Mouse (Mus musculus) gastrocnemius, postnatal 25 days (tissue): Measurements from ENCODE around the gene Nxn. TPM values are rescaled to one million over a fixed set of nuclear protein-coding genes. Genes with fewer than 3 reads are reported as not detected.

Experiments
- DNase-seq: peaks from one replicate; pipeline ENCODE4 v3.0.0; 2022
- long read RNA-seq, 2 experiments: library from polyadenylated mRNA; stranded (forward); transcript quantifications; one replicate each; pipeline ENCODE4 v2.0.0; 2021
- total RNA-seq, 2 experiments: library from RNA; stranded (reverse); gene quantifications; 1 replicate in 1 of 2; 2 replicates in 1 of 2; pipeline ENCODE4 v1.2.3; 2021

Gene Nxn
- 10 to 100 TPM; 25.6 to 32.0 TPM for total RNA-seq
- long read RNA-seq, experiment 1, transcript Nxn-201 (8 exons, 2,755 nt) = major isoform, 35 of 48 reads
- long read RNA-seq, experiment 1, partial matches to known transcripts = 8 of 48 reads
- long read RNA-seq, experiment 1, other reads (novel, unspliced or antisense) = 3 of 48 reads
- long read RNA-seq, experiment 2, transcript Nxn-201 (8 exons, 2,755 nt) = major isoform, 33 of 46 reads
- long read RNA-seq, experiment 2, partial matches to known transcripts = 5 of 46 reads
- long read RNA-seq, experiment 2, other reads (novel, unspliced or antisense) = 7 of 46 reads

DNA sequence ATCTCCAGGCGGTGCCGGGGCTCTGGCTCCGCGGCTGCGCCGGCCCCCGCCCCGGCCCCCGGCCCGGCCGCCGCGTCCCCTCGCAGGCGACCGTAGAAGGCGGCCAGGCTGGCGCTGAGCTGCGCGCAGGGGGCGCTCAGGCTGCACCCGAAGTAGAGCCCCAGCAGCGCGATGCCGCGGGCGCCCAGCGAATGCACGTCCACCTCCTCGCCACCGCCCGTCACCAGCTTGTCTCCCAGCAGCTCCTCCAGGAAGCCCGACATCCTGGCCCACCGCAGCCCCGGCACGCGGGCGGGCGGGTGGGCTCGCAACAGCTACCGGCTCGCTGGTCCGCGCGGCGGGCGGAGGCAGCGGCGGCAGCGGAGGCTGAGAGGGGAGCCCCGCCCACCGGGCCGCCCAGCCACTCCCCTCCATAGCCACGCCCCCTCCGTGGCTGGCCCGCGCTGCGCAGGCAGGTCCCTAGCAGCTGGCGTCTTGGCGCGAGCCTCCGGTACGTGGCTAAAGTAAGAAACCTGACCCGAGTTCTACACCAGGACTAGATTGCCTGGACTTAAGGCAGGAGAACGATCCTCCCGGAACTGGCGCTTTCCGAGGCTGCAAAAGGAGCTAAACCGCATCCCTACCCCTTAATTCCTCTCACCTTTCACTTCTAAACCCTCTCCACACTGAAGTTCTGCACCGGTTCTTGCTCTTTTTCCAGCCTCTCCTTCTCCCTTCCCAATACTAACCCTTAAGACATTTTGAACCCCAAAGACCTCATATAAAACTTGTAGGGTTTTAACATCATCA lies at the start of gene Nxn:
Gene Nxn (minus strand): TSS at position 343 of the 789 bp plus-strand sequence.
- DNase-seq = peak; percentile 96

GRCm38 (mm10) chr11:76446251-76446650 lies 47.3 kb upstream of the Nxn start:
- DNase-seq = no peak

- no peak for DNase-seq
Measured at GRCm38 (mm10) chr11:76445459-76445858, 46.5 kb upstream of the Nxn start.

DNA sequence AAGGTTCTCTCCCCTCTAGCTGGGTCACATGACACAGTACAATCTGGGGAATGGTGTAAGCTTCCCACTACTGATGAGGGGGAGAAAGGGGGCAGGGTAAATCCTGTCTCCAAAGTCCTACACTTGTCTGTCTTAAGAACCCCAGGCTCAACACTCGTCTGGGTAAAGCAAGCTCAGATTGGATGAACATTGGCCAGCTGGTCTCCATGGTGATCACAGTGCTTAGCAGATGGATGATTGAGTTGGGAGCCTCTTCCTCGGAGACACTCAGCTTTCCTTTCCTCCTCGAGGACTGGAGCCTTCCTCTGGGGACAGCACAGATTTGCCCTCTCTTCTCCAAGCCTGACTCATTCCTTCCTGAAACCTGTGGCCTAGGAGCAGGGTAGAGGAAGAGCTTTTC lies 40.7 kb upstream of the Nxn start:
- DNase-seq = no peak

DNA sequence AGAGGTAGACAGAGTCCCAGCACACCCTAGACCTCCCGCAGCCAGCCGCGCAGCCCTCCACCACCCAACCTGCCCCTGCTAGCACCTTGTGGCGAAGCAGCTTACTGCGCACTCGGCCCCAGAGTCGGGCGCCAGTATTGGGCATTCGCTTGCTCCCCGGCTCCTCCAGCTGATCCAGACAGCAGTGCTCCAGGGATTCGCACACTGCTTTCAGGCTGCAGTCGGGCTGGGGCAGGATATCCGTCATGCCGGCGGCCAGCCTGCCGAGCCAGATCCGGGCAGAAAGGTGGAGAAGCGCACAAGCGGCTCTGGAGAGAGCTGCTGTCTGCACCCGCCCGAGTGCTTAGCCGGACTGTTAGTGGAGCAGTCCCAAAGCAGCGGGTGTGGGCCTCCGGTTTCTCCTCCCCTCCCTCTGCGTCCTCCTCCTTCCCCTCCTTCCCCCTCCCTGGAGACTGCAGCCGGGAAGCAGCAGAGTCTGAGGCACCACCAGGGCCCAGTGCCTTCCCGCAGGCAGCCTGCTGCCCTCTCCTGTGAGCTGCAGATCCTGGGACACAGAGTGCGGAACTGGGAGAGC lies 38.0 kb upstream of the Nxn start:
- peak; percentile 77 for DNase-seq

GRCm38 (mm10) chr11:76436009-76436408 lies 37.1 kb upstream of the Nxn start:
- peak; percentile 51 for DNase-seq

- DNase-seq = no peak
Measured at GRCm38 (mm10) chr11:76429966-76430631, 31.2 kb upstream of the Nxn start.

GRCm38 (mm10) chr11:76429556-76429955 lies 30.6 kb upstream of the Nxn start:
- peak; percentile 44 for DNase-seq

DNA sequence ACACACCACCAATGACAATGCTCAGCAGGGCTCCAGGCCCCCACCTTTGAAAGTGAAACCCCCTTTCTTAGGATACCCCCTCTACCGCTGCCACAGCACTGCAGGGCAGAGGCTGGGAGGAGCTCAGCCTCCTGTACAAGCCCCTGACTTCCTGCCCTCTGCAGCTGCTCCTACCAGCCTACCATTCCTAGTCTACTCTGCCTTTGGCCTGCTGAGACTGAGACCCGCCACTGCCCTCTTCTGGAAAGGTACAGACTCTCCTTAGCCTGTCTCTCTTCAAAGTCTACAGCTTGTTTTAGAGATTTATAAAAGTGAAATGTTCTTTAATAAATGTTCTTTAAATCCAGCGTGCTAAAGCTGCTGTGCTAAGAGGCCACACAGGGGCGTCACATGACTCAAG lies 30.1 kb upstream of the Nxn start:
- no peak for DNase-seq

DNA sequence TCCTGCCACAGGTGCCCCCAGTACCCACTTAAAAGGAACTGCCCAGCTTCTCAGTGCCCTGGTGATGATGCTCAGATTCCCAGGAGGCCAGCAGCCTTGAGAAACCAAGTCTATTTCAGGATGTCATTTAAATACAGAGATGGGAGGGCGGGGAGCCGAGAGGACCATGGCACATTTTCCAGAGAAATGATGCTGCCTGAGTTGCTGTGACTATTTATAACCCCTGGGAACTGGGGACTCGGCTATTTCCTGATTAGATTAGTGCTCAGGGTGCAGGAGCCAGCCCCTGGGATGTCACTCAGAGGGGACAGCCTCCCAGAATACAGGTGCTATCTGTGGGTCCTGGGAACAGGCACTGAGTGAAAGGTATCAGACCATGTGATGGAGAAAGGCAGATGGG lies 28.8 kb upstream of the Nxn start:
- no peak for DNase-seq

DNA sequence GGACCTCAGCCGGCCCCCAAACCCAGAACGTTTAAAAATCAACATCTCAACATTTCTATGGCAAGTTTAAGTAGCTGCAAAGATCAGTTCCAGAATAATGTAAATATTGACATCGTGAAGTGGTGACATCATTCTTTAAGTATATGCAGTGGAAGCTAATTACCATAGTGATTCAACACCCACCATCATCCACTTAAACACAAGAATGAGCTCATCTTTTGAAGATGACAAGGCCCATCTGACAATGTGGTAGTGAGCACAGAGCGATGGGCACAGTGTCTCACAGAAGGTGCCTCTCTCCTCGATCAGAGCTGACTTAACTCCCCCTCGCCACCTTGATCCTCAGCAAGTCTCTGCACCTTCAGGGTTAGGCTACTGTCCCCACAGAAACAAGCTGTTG lies 26.8 kb upstream of the Nxn start:
- DNase-seq = no peak

DNA sequence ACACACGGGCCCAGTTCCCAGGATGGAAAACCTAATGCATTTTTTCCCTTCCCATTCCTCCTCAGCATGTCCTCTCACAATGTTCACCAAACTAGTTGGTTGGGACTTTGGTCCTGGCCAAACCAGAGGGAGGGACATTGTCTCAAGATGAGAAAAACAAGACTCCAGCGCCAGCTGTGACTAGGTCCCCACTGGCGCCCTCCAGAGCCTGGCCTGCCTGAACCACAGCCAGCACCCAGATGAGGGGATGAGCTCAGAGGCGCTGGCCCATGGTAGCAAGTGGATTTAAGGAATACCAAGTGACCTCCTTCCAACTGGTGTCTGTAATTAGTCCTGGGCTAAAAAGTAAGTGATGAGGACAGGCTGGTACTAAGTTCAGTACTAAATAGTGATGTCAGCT lies 22.0 kb upstream of the Nxn start:
- DNase-seq = peak; percentile 35

- no peak for DNase-seq
Measured at GRCm38 (mm10) chr11:76419179-76419578, 20.2 kb upstream of the Nxn start.

DNA sequence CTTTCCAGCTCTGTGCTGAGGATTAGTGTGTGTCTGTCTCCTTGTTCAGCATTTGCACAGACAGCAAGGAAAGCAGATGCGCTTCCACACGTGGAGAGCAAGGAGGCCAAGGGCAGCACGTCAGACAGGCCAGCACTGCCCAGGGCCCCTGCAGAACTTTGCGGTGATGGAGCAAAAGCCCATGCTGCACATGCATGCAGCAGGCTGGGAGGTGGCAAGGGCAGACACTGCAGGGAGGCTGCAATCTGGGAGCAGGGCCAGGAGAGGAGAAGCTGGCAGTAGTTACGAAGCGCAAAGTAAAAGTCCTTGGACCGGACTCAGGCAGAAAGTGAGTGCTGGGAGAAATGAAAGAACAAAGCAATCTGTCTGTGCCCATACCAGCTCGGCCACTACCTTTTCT lies 19.5 kb upstream of the Nxn start:
- DNase-seq = no peak

GRCm38 (mm10) chr11:76415985-76416384 lies 17.0 kb upstream of the Nxn start:
- no peak for DNase-seq

DNA sequence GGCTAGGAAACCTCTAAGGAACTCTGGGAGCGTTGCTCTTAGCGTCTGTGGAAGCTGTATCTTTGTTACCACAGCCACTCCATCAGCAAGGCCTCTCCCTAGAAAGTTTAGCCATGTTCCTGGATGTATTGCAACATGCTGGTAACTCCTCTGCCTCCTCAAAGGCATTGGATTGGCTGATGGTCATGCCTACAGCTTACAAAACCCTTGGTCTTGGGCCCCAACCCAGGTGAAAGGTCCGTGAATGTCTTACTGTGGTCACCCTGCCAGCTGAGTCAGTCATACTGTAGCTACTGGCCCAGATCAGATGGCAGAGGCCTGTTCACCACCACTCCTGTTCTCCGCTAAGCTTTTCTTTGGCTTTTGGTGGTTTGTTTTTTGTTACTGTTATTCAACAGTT lies 16.1 kb upstream of the Nxn start:
- peak; percentile 55 for DNase-seq

DNA sequence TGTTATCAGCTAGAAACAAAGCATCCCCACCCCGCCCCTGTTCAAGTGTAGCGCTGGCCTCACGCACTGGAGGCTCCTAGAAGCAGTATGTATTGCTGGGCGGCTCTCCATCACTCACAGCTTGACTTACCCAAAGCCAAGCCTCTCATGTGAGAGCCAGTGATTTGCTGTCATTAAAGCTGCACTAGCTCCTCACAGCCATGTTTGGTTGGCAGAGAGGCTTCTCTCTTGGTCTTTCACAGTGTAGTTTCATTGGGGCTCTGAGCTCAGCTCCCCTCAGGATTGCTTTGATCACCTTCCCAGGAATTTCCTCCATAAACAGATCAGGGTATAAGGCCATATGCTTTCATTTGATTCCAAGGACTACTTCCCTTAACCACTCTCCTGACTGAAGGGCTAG lies 14.3 kb upstream of the Nxn start:
- DNase-seq = no peak

- DNase-seq = no peak
Measured at GRCm38 (mm10) chr11:76410826-76411225, 11.9 kb upstream of the Nxn start.

- DNase-seq = peak; percentile 94
Measured at GRCm38 (mm10) chr11:76406702-76407583, 8.0 kb upstream of the Nxn start, which contains the start of gene Timm22. Timm22 (plus strand) TSS chr11:76406952.

DNA sequence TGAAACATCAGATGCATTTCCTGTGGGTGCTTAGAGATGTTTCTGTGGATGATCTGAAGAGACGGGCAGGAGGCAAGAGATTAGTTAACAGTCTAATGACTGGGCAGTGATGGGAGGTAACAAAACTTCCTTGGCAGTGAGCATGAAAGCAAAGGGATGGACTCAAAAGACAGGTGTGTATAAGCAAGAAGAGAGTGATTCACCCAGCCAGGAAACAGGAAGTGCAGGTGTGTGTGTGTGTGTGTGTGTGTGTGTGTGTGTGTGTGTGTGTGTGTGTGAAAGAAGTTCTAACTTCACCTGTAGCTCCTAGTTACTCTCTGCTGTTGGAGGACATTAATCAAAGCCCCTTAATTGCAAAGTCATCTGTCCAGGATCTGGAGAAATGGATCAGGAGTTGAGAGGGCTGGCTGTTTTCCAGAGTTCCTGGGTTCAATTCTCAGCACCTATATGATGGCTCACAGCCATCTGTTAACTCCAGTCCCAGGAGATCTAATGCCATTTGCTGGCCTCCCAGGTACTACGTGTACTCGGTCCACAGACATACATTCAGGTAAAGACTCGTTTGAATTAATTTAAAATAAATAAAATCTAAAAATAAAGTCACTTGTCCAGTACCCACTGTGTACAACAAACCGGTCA lies 6.8 kb upstream of the Nxn start:
- no peak for DNase-seq

GRCm38 (mm10) chr11:76405113-76405512 lies 6.2 kb upstream of the Nxn start:
- DNase-seq = no peak
